Mouse (Mus musculus): Measurements from ENCODE around the gene Syt6. TPM values are rescaled to one million over a fixed set of nuclear protein-coding genes. Genes with fewer than 3 reads are reported as not detected.

Syt6 gene
- polyA plus RNA-seq, 1 experiment from 2014 or later = not detected

DNA sequence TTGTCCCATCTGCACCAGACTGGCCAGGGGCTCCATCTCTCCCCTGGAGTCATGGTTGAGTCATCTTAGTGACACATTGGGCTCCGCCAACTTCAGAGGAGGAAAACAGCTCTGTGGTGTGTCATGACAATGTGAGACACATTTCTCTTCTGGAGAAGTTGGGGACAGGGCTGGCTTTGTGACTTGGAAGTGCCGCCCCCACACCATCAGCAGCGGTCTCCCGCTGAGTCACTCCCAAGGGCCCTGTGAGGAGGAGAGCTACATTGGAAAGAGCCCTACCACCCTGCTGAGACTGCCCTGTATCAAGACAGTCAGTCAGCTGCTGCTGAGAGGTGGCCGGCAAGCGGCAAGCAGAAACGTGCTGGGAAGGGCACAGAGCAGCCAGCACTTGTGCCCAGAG lies 26.0 kb downstream of the Syt6 start:
- H3K4me3 ChIP-seq = no peak overlapping the region
- no peak overlapping the region for H3K27ac ChIP-seq
- ATAC-seq (replicated peaks; ENCODE audit: insufficient number of reproducible peaks, insufficient read depth, low FRiP score, low read depth) = 0 out of 2 replicates have a peak, but pooled peaks have one; percentile 27
- H3K36me3 ChIP-seq = no peaks in the 10 kb centered on the region
- 28% methylated on average over 7 of the region's 7 CpGs for WGBS
- no peaks in the 10 kb centered on the region for H3K27me3 ChIP-seq
- no peak overlapping the region for H3K4me2 ChIP-seq
- H3K9me3 ChIP-seq (replicated peaks) = no peaks in the 10 kb centered on the region
- H3K9ac ChIP-seq = no peak overlapping the region
- H3K4me1 ChIP-seq (replicated peaks) = peaks cover 9% of the 10 kb centered on the region; the same call in 1 of the 2 replicates

DNA sequence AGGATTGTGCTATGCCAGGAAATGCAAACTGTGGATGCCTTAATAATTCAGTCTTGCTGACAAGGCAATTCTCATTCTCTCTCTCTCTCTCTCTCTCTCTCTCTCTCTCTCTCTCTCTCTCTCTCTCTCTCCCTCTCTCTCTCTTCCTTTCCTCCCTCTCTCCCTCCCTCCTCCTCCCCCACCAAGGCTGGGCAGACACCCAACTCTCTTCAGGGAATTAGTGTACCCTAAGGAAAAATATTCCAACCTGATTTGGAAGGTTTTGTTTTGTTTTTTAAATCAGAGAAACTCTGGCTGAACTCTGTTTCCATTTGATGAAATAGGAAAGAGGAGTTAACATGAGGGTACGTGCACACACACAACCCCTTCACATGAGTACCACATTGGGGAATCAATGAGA lies 26.5 kb downstream of the Syt6 start:
- Histone ChIP-seq H3K9me3 (replicated peaks) (no peaks in the 10 kb centered on the region), H3K36me3 (no peaks in the 10 kb centered on the region), H3K27me3 (no peaks in the 10 kb centered on the region), H3K4me2 (no peak overlapping the region), H3K9ac (no peak overlapping the region), H3K4me1 (replicated peaks) (peaks cover 9% of the 10 kb centered on the region; the same call in 1 of the 2 replicates), H3K4me3 (no peak overlapping the region), H3K27ac (no peak overlapping the region)
- ATAC-seq (replicated peaks; ENCODE audit: insufficient number of reproducible peaks, insufficient read depth, low FRiP score, low read depth) = no peak
- 64% methylated on average over 1 of the region's 1 CpGs for WGBS

DNA sequence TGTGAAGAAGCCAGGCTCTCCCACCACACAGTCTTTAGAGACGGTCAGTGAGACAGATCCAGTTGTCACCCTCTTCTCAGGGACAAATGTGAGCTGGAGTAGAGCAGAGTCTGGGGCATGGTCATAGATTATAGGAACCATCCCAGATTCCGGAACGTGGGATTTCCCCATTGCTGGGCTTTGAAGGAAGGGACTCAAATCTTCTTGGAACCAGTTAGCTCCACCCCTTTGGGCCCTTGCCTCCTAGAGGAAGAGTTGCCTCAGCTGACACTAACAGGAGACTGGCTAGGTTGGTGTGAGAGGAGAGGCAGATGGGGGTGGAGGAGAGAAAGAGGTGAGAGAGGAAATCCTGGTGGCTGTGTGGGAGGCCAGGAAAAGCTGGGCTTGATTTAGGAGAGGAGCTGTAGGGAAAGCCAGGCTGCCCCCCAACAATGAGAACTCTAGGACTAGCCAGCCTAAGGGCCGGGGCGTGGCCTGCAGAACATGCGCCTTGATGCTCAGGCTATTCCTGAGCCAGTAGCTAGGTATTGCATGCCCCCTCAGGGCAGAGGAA lies 31.1 kb downstream of the Syt6 start:
- no peak overlapping the region for H3K4me3 ChIP-seq
- peaks cover 6% of the 10 kb centered on the region; the same call in 1 of the 2 replicates for H3K4me1 ChIP-seq (replicated peaks)
- H3K9me3 ChIP-seq (replicated peaks) = no peaks in the 10 kb centered on the region
- H3K27me3 ChIP-seq = no peaks in the 10 kb centered on the region
- WGBS = 86% methylated on average over 6 of the region's 6 CpGs
- H3K27ac ChIP-seq = no peak overlapping the region
- no peaks in the 10 kb centered on the region for H3K36me3 ChIP-seq
- no peak overlapping the region for H3K9ac ChIP-seq
- no peak overlapping the region for H3K4me2 ChIP-seq
- no peak for ATAC-seq (replicated peaks; ENCODE audit: insufficient number of reproducible peaks, insufficient read depth, low FRiP score, low read depth)

DNA sequence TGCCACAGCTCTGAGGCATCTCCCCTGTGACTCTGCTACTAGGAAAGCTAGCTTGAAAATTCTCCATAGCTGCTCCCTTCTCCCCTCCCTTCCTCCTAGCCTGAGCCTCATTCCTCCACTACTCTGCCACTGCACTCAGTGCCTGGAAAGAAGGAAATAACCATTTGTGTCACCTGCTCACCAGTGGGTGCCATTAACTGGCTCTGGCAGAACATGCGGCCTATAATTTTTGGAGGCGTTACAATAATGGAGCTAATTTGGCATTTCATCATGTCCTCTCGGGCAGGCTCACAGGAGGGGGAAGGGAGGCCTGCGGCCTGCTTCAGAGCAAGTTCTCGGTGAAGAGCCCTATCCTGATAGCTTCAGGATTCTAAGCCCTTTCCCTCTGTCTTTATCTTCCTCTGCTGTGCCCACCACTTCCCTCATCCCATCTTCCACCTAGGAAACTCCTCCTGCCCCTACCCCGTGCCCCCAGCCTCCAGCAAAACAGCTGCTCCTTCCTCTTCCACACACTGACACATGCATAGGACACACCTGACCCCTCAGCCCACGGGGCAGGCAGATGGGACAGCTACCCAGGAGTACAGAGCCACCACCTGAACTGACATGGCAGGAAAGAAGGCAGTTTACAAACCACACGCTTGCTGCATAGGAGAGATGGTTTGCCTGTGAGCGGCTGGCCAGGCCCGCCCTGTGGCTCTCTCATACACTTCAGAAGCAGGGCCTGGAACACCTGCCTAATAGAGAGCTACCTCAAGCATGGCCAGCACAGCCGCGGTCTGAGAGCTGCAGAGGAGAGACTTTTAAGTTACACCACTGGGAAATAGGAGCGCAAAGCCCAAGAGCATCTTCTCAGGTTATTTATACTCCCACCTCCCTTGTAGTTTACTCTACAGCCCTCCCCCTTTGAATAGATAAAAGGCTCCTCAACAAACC lies 31.9 kb downstream of the Syt6 start:
- no peak overlapping the region for H3K27ac ChIP-seq
- 0 out of 2 replicates have a peak, but pooled peaks cover 2% of the 10 kb centered on the region for H3K4me1 ChIP-seq (replicated peaks)
- no peaks in the 10 kb centered on the region for H3K36me3 ChIP-seq
- no peak overlapping the region for H3K4me2 ChIP-seq
- ATAC-seq (replicated peaks; ENCODE audit: insufficient number of reproducible peaks, insufficient read depth, low FRiP score, low read depth) = no peak
- no peak overlapping the region for H3K9ac ChIP-seq
- H3K27me3 ChIP-seq = no peaks in the 10 kb centered on the region
- H3K9me3 ChIP-seq (replicated peaks) = no peaks in the 10 kb centered on the region
- H3K4me3 ChIP-seq = no peak overlapping the region
- 85% methylated on average over 13 of the region's 13 CpGs for WGBS

DNA sequence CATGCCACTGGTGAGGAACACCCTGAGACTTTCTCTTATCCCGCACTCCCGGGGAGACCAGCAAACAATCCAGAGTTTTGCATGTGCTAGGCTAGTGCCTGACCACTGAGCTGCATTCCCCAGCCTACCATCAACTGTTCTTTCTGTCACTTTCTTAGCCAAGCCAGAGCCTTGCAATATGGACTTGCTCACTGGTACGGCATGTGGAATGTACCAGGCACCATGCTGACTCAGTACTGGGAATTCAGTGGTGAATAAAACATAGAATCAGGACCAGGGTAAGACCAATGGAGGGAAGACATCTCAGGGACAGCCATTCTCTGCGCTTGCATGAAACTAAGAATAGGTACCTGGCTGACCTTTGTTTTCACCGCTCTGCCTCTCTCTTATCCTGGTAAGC lies 35.2 kb downstream of the Syt6 start:
- 81% methylated on average over 5 of the region's 5 CpGs for WGBS
- Histone ChIP-seq H3K27ac (no peak overlapping the region), H3K4me2 (no peak overlapping the region), H3K27me3 (no peaks in the 10 kb centered on the region), H3K9me3 (replicated peaks) (no peaks in the 10 kb centered on the region), H3K36me3 (no peaks in the 10 kb centered on the region), H3K4me3 (no peak overlapping the region), H3K9ac (no peak overlapping the region), H3K4me1 (replicated peaks) (no peaks in the 10 kb centered on the region)
- ATAC-seq (replicated peaks; ENCODE audit: insufficient number of reproducible peaks, insufficient read depth, low FRiP score, low read depth) = no peak

DNA sequence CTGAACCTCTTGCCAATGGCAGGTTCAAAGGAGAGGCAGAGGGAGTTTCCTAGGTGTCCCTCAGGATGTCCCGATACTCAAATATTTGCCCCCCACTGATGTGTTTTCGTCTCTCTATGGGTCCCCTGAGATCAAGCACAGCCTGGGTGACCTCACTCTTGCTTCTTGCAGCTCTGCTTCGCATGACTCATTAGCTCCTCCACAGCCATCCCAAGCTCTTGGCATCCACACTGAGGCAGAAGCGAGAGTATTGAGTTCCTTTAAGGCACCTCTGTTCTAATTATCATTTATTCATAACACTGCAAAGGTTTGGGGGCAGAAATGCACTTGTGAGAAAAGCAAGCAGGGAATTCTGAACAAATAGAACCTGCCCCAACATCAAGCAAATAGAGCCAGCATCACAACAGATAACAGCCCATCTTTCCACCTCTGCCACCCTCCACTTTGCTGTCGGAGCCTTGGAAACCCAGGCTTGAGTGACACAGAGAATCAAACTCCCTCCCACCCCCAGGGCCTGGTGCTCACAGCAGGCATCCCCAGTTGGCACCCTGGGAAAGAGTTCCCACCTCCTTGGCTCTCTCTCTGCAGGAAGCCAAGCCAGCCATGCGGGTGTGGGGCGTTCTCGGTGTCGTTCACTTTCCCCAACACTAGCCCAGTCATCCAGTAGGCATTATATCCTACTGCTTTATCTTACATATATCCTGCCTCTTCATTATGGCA lies 37.8 kb downstream of the Syt6 start:
- no peaks in the 10 kb centered on the region for H3K36me3 ChIP-seq
- 0 out of 2 replicates have a peak, but pooled peaks cover 5% of the 10 kb centered on the region for H3K27me3 ChIP-seq
- 52% methylated on average over 9 of the region's 9 CpGs for WGBS
- H3K27ac ChIP-seq = no peak overlapping the region
- H3K9ac ChIP-seq = no peak overlapping the region
- no peak overlapping the region for H3K4me2 ChIP-seq
- H3K9me3 ChIP-seq (replicated peaks) = no peaks in the 10 kb centered on the region
- no peak for ATAC-seq (replicated peaks; ENCODE audit: insufficient number of reproducible peaks, insufficient read depth, low FRiP score, low read depth)
- no peak overlapping the region for H3K4me3 ChIP-seq
- no peaks in the 10 kb centered on the region for H3K4me1 ChIP-seq (replicated peaks)

DNA sequence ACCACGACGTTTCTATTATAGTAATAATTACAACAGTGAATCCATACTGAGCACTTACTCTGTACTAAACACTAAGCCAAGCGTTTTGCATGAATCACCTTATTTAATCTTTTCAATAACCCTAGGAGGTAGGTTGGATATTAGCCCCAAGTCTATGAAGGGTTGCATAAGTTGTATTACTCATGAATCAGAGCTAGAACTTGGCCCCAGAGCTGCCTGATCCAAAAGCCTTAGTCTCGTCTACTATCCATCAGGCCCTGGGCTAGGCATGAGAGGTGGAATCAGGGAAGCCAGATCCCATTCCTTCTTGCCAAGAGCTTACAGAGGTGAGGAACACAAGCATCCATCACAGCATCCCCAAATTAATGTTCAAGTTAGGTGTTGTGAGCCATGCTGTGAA lies 40.6 kb downstream of the Syt6 start:
- WGBS = 76% methylated on average over 4 of the region's 4 CpGs
- Histone ChIP-seq H3K27me3 (0 out of 2 replicates have a peak, but pooled peaks cover 6% of the 10 kb centered on the region), H3K4me3 (no peak overlapping the region), H3K36me3 (no peaks in the 10 kb centered on the region), H3K4me2 (no peak overlapping the region), H3K9me3 (replicated peaks) (no peaks in the 10 kb centered on the region), H3K27ac (no peak overlapping the region), H3K9ac (no peak overlapping the region), H3K4me1 (replicated peaks) (no peaks in the 10 kb centered on the region)
- ATAC-seq (replicated peaks; ENCODE audit: insufficient number of reproducible peaks, insufficient read depth, low FRiP score, low read depth) = no peak

DNA sequence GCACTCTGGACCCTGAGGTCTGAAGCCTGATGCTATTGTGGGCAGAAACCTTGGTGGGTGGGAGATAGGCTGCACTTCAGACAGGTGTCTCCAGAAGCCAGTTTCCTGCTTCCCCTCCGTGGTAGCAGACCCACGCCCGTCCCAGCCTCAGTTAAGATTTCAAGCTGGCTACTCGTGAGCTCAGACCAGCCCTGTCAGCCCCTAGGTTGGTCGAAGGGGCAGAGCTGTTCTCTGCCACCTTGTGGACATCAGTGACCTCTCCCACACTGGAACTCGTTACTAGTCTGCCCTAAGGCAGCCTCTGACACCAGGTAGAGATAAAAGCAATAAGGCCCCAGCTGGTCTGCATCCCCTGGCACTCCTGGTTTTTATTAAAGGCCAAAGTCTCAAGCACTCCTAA lies 42.0 kb downstream of the Syt6 start:
- H3K4me2 ChIP-seq = no peak overlapping the region
- H3K27ac ChIP-seq = no peak overlapping the region
- no peak overlapping the region for H3K9ac ChIP-seq
- H3K36me3 ChIP-seq = no peaks in the 10 kb centered on the region
- no peaks in the 10 kb centered on the region for H3K4me1 ChIP-seq (replicated peaks)
- 0 out of 2 replicates have a peak, but pooled peaks cover 6% of the 10 kb centered on the region for H3K27me3 ChIP-seq
- H3K4me3 ChIP-seq = no peak overlapping the region
- H3K9me3 ChIP-seq (replicated peaks) = no peaks in the 10 kb centered on the region
- ATAC-seq (replicated peaks; ENCODE audit: insufficient number of reproducible peaks, insufficient read depth, low FRiP score, low read depth) = no peak
- 26% methylated on average over 6 of the region's 6 CpGs for WGBS

DNA sequence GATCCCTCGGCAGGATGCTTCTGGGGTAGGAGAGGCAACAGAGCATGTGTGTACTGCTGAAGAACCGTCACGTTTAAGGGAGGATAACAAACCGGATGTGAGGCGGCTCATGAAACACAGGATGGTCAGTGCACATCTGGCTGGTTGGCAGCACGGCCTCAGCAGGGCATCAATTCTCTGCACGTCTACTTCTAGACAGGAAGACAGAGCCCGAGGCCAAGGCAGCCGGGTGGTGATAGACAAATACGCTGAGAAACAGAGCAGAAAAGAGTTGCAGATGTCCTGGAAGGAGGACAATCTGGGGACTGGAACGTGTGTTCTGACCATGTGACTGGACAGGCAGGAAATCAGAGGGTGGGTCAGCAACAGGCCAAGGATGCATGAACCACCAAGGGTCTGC lies 45.1 kb downstream of the Syt6 start:
- Histone ChIP-seq H3K4me1 (replicated peaks) (peaks cover 6% of the 10 kb centered on the region), H3K4me2 (no peak overlapping the region), H3K9me3 (replicated peaks) (no peaks in the 10 kb centered on the region), H3K27ac (no peak overlapping the region), H3K36me3 (no peaks in the 10 kb centered on the region), H3K4me3 (no peak overlapping the region), H3K27me3 (0 out of 2 replicates have a peak, but pooled peaks cover 6% of the 10 kb centered on the region), H3K9ac (no peak overlapping the region)
- 56% methylated on average over 11 of the region's 11 CpGs for WGBS
- ATAC-seq (replicated peaks; ENCODE audit: insufficient number of reproducible peaks, insufficient read depth, low FRiP score, low read depth) = no peak

DNA sequence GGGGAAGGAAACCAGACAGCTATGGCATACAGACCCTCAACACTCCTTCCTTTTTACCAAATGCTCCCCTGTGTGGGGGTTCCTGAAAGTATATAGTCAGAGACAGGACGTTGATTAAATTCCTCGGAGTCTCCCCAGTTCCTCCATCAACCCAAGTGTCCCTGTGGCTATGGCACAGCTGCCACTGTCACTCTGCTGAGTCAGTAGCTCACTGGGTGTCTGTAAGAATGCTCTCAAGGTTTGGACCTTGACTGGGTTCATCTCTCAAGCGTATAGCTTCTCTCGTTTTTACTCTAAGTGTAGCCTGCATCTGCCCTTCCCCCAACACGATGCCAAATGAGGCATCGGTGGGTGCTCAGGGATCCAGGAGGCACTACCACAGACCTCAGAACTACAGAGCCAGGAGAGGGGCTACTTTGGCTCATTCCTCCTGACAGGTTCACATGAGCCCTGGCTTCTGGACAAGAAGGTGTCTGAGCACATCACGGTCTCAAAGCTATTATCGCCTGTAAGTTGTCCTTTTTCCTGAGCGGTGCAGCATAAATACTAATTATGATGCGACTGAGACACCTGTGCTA lies 49.0 kb downstream of the Syt6 start:
- H3K4me3 ChIP-seq = no peak overlapping the region
- 83% methylated on average over 10 of the region's 10 CpGs for WGBS
- H3K36me3 ChIP-seq = no peaks in the 10 kb centered on the region

DNA sequence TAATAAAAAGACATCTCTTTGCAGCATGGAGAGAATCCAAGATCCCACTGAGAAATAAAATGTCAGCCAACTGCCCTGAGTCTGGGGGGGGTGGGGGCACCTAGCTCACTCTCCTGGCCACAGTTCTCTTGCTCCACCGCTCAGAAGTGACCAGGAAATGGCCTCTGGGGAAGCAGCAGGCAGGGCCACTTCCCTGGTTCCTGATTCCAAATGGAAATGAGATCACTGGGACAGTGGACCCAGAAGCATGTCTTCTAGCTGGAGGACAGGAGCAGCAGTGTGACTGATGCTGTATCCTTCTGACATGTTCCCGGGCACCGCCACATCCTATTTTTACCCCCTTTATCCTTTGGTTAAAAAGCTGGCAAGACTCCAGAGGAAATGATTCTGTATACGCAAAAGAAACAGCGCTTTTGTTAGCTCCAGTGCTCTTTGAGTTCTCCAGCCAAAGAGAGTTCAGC lies 49.6 kb downstream of the Syt6 start:
- H3K9me3 ChIP-seq (replicated peaks) = no peaks in the 10 kb centered on the region
- no peaks in the 10 kb centered on the region for H3K27me3 ChIP-seq
- ATAC-seq (replicated peaks; ENCODE audit: insufficient number of reproducible peaks, insufficient read depth, low FRiP score, low read depth) = no peak
- no peak overlapping the region for H3K9ac ChIP-seq
- 20% methylated on average over 5 of the region's 5 CpGs for WGBS
- no peak overlapping the region for H3K27ac ChIP-seq
- no peak overlapping the region for H3K4me2 ChIP-seq
- H3K36me3 ChIP-seq = no peaks in the 10 kb centered on the region
- H3K4me1 ChIP-seq (replicated peaks) = peaks cover 6% of the 10 kb centered on the region
- no peak overlapping the region for H3K4me3 ChIP-seq

More for the DNA sequence above, 49.0 kb downstream of the Syt6 start:
- Histone ChIP-seq H3K4me2 (no peak overlapping the region), H3K27me3 (no peaks in the 10 kb centered on the region), H3K4me1 (replicated peaks) (peaks cover 6% of the 10 kb centered on the region), H3K27ac (no peak overlapping the region), H3K9me3 (replicated peaks) (no peaks in the 10 kb centered on the region), H3K9ac (no peak overlapping the region)
- no peak for ATAC-seq (replicated peaks; ENCODE audit: insufficient number of reproducible peaks, insufficient read depth, low FRiP score, low read depth)

Data from heart, embryonic 15.5 days (tissue).